Mouse (Mus musculus): ENCODE measurements at regions not wholly inside any gene's neighbourhood (a gene's known extent, or its start where the extent isn't known, plus 50 kb on each side); places are given as distances from the start of the nearest gene placed in this dataset.
A peak's percentile ranks its signal among the peaks of the same experiment; 100 is the strongest.
"Not testable (repeated sequence)": the region's sequence is repeated elsewhere in the genome, so short reads cannot be mapped to it uniquely, and the experiment has no call there.

DNA sequence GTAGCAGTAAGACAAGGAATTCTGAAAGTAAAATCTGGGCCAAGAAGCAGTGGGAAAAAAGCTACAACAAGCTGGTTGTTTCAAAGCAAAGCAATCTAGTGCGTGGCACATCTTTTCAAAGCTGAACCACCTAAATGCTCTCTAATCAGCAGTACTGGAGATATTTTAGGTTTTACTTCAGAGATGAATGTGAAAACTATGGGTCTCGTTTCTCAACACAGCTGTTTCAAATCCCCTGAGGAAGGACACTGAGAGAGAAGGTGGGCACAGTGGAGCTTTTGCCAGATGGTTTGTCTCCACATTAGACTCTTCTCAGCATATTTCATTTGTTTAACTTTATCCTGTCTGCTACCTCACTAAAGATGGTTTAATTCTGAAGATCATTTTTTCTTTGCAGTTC lies 183.8 kb upstream of the Gria3 start:
- no peak for DNase-seq

DNA sequence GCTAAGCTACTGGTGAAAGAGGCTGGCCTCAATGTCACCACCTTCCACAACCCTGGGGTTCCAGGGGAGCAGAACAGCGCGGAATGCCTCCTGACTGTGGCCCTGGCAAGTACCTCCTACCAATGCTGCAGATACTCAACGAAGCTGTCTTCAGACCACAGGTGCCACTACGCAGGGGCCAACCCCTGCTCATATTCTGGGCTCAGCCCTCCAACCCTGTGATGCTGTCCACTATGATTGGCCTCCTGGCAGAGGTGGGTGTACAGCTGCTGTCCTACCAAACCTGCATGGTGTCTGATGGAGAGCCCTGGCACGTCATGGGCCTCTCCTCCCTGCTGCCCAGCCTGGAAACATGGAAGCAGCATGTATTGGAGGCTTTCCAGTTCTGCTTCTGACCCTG lies 150.9 kb upstream of the Gria3 start:
- DNase-seq = not testable (repeated sequence)

DNA sequence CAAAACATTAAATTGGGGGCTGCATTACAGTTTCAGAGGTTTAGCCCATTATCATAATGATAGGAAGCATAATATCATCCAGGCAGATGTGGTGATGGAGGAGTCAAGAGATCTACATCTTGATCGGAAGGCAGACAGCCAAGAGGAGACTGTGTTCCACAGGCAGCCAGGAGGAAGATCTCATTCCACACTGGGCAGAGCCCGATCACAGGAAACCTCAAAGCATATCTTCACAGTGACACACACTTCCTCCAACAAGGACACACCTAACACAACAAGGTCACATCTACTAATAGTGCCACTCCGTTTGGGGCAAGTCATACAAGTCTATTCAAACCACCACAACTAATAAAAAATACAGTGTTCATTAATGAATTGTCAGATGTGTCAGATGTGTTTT lies 147.7 kb upstream of the Gria3 start:
- no peak for DNase-seq

DNA sequence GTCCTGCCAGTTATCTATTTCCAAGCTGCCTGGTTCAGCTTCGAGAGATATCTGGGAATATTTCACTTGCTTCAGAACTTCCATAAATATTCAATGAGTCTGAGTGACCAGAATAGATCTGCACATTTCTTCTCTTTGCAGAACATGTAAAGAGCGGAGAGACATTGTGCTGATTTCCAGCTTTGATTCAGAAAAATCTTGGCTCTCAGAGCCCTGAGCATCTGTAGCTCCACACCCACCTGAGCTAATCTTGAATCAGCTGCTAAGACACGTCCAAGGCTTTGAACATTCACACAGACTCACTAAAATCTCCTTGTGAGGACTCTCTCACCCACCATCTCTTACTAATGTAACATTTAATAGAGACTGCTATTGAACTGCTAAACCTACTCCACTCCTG lies 146.0 kb upstream of the Gria3 start:
- DNase-seq = peak in 1 of 2 experiments; percentile 1

DNA sequence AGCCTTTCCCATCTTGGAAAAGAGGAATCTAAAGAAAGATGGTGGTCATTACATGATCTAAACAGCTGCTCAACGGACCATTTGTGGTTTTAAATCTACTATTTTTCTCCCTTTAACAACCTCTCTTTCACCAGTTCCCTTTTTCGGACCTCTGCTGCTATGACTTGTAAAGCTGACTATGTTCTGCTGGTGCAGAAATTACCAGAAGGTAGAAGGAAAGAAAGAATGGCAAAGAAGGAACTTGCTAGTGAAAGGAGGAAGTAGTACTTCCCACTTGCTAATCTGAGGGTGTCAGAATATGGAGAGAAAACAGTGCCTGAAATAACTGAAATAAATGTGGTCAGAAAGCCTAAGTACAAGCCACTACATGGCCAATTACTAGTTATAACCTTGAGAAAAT lies 109.6 kb upstream of the Gria3 start:
- no peak for DNase-seq

DNA sequence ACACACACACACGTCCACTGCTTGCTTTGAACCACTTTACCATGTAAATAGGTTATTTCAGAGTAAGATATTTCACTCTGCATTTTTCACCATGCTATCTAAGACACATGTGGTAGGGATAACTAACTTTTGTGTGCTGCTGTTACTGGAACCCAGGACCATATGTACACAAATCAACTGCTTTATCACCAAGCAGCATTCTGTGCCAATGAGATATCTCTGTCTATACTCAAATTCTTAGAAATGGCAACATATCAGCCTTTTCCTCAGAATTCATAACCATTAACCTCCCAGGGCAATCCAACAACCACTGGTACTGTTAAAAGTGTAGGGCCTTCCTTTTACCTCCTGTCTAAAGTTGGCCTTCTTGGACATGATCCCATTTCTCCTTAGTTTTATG lies 84.2 kb upstream of the Gria3 start:
- DNase-seq = no peak

DNA sequence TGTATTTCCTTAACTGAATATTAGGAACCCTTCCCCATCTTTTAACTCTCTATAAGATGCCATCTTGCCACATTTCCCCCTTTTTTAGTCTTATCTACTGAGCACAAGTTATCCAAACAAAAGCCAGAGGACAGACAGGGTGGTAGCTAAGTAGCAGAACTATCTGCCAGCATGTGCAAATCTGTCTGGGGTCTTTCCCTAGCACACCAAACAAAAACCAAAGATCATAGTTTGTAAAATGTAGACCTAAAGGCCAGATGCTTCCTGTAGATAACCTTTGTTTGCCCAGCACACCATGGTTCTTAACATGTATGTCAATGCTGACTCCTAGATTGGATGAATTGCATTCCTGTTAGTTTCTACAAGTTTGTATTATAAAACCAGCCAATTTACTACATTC lies 82.9 kb upstream of the Gria3 start:
- DNase-seq = no peak

DNA sequence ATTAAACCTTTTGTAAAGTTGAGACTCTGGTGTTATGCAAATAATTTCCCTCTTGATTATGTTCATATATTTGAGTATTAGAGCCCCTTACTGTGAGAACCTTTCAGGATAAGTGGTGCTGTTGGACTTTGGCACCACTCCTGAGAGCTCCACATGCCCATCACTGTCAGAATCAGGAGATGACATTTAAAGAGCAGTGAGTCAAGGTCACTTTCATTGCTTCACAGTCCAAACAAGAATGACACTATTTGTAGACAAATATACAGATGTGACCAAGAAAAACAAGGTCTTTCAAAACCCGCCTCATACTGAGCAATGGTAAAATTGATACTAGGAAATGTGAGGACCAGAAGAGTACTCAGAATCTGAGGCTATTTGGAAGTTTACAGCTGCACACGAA lies 80.8 kb upstream of the Gria3 start:
- DNase-seq = no peak
